Mouse (Mus musculus): ENCODE data around the gene Gpr182. TPM values are rescaled to one million over a fixed set of nuclear protein-coding genes. Genes with fewer than 3 reads are reported as not detected.

Gene Gpr182
- polyA plus RNA-seq, 1 experiment from 2014 or later, result 0.39 TPM

- Histone ChIP-seq H3K27ac (ENCODE audit: low read depth) (no peak overlapping the region), H3K9me3 (ENCODE audit: control insufficient read depth, low read length) (no peaks in the 10 kb centered on the region), H3K27me3 (replicated peaks; ENCODE audit: control insufficient read depth, insufficient read depth, low read length) (no peaks in the 10 kb centered on the region), H3K36me3 (ENCODE audit: control insufficient read depth, insufficient read depth, low read length) (no peaks in the 10 kb centered on the region), H3K4me1 (replicated peaks; ENCODE audit: control insufficient read depth, insufficient read depth, low read length) (no peaks in the 10 kb centered on the region), H3K4me2 (ENCODE audit: low read length) (no peak overlapping the region), H3K9ac (ENCODE audit: low read length) (no peak overlapping the region), H3K4me3 (ENCODE audit: low read depth, low read length) (no peak overlapping the region)
- no peak for ATAC-seq (replicated peaks; ENCODE audit: low FRiP score, low TSS enrichment, low read depth)
- WGBS, result 81% methylated on average over 6 of the region's 6 CpGs
- no peak for DNase-seq (ENCODE audit: low spot score)
Measured at GRCm38 (mm10) chr10:127712736-127713135, 38.8 kb downstream of the Gpr182 start.

DNA sequence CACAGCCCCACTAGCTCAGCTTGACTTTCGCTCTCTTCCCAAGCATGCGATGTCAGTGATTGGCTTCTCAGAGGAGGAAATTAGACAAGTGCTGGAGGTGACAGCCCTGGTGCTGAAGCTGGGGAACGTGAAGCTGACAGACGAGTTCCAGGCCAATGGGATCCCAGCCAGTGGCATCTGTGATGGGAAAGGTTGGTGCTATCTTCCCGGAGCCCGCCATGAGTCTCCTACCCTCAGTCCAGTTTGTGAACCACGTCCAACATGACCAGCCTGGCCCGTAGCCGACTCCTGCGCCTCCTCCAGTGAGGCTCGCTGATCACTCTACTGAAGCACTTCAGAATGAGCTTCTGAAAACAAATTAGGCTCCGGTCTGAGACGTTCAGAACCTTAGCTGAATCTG lies 41.2 kb downstream of the Gpr182 start:
- H3K9me3 ChIP-seq (ENCODE audit: control insufficient read depth, low read length), result no peaks in the 10 kb centered on the region

DNA sequence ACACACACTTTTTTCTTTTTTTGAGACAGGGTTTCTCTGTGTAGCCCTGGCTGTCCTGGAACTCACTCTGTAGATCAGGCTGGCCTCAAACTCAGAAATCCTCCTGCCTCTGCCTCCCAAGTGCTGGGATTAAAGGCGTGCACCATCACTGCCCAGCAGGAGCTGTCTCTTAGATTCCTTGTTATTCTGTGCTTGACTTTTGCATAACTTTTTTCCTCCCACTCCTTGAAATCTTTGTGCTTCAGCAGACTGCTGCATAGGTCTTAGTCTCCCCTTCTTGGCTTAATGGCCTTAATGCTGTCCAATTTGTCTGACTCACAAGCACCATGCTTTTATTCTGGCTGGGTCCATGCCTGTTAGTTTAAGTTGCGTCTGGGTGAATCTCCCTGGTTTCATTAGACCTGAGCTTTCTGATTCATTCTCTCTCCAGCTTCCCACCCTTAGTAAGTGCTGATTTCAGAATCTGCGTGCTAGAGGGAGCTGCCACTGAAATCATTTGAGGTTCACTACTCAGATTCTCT lies 42.6 kb downstream of the Gpr182 start:
- Histone ChIP-seq H3K4me1 (replicated peaks; ENCODE audit: control insufficient read depth, insufficient read depth, low read length) (peaks cover 3% of the 10 kb centered on the region; the same call in 1 of the 2 replicates), H3K4me3 (ENCODE audit: low read depth, low read length) (no peak overlapping the region), H3K27me3 (replicated peaks; ENCODE audit: control insufficient read depth, insufficient read depth, low read length) (no peaks in the 10 kb centered on the region), H3K9me3 (ENCODE audit: control insufficient read depth, low read length) (no peaks in the 10 kb centered on the region), H3K9ac (ENCODE audit: low read length) (no peak overlapping the region), H3K27ac (ENCODE audit: low read depth) (no peak overlapping the region), H3K36me3 (ENCODE audit: control insufficient read depth, insufficient read depth, low read length) (no peaks in the 10 kb centered on the region), H3K4me2 (ENCODE audit: low read length) (no peak overlapping the region)
- WGBS, result 87% methylated on average over 3 of the region's 3 CpGs
- ATAC-seq (replicated peaks; ENCODE audit: low FRiP score, low TSS enrichment, low read depth) (no peak), DNase-seq (ENCODE audit: low spot score) (no peak)

More for the DNA sequence above, 41.2 kb downstream of the Gpr182 start:
- Histone ChIP-seq H3K36me3 (ENCODE audit: control insufficient read depth, insufficient read depth, low read length) (no peaks in the 10 kb centered on the region), H3K27ac (ENCODE audit: low read depth) (no peak overlapping the region), H3K4me1 (replicated peaks; ENCODE audit: control insufficient read depth, insufficient read depth, low read length) (peaks cover 2% of the 10 kb centered on the region; the same call in 1 of the 2 replicates), H3K9ac (ENCODE audit: low read length) (no peak overlapping the region), H3K4me3 (ENCODE audit: low read depth, low read length) (no peak overlapping the region), H3K27me3 (replicated peaks; ENCODE audit: control insufficient read depth, insufficient read depth, low read length) (no peaks in the 10 kb centered on the region), H3K4me2 (ENCODE audit: low read length) (no peak overlapping the region)
- ATAC-seq (replicated peaks; ENCODE audit: low FRiP score, low TSS enrichment, low read depth), result no peak
- 77% methylated on average over 13 of the region's 13 CpGs for WGBS
- no peak for DNase-seq (ENCODE audit: low spot score)

DNA sequence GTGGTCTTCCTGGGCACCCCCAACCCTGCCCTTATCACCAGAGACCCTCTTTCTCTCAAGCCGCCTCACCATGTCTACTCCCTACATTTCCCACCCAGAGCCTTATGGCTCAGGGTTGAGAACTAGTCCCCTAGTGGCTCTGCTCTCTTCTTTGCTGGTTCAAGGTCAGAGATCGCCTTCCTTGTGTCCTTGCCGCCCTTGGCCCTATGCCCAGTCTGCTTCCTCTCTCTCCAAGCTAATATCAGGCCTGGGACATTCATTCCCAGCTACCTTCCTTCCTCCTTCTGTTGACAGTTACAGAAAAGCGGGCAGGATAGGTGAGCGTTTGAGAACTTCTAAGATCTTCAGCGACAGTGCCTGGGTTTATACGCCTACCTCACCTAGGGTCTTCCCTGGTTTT lies 43.8 kb downstream of the Gpr182 start:
- Histone ChIP-seq H3K4me2 (ENCODE audit: low read length) (no peak overlapping the region), H3K9me3 (ENCODE audit: control insufficient read depth, low read length) (no peaks in the 10 kb centered on the region), H3K4me1 (replicated peaks; ENCODE audit: control insufficient read depth, insufficient read depth, low read length) (peaks cover 3% of the 10 kb centered on the region; the same call in 1 of the 2 replicates), H3K4me3 (ENCODE audit: low read depth, low read length) (no peak overlapping the region), H3K27me3 (replicated peaks; ENCODE audit: control insufficient read depth, insufficient read depth, low read length) (no peaks in the 10 kb centered on the region), H3K36me3 (ENCODE audit: control insufficient read depth, insufficient read depth, low read length) (no peaks in the 10 kb centered on the region), H3K9ac (ENCODE audit: low read length) (no peak overlapping the region), H3K27ac (ENCODE audit: low read depth) (no peak overlapping the region)
- no peak for DNase-seq (ENCODE audit: low spot score)
- ATAC-seq (replicated peaks; ENCODE audit: low FRiP score, low TSS enrichment, low read depth), result no peak
- 81% methylated on average over 7 of the region's 7 CpGs for WGBS

DNA sequence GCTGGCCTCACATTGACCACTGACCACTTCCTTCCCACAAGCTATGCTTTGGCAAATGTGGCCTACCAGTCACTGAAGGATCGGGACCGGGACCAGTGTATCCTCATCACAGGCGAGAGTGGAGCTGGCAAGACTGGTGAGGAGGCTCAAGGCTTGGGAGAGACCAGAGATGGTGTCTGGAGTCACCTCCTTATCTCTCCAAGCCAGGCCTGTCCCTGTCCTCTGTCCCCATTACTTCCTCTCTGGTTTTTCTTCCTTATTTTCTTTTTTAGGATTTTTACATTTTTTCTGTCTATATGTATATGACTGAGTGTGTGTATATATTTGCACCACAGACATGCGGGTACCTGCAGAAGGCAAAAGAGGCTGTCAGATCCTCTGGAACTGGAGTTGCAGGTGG lies 45.7 kb downstream of the Gpr182 start:
- Histone ChIP-seq H3K4me1 (replicated peaks; ENCODE audit: control insufficient read depth, insufficient read depth, low read length) (peaks cover 3% of the 10 kb centered on the region; the same call in 1 of the 2 replicates), H3K4me3 (ENCODE audit: low read depth, low read length) (no peak overlapping the region), H3K27ac (ENCODE audit: low read depth) (no peak overlapping the region), H3K9me3 (ENCODE audit: control insufficient read depth, low read length) (no peaks in the 10 kb centered on the region), H3K4me2 (ENCODE audit: low read length) (no peak overlapping the region), H3K36me3 (ENCODE audit: control insufficient read depth, insufficient read depth, low read length) (no peaks in the 10 kb centered on the region), H3K27me3 (replicated peaks; ENCODE audit: control insufficient read depth, insufficient read depth, low read length) (no peaks in the 10 kb centered on the region), H3K9ac (ENCODE audit: low read length) (no peak overlapping the region)
- 83% methylated on average over 4 of the region's 4 CpGs for WGBS
- ATAC-seq (replicated peaks; ENCODE audit: low FRiP score, low TSS enrichment, low read depth), result no peak
- DNase-seq (ENCODE audit: low spot score), result no peak

DNA sequence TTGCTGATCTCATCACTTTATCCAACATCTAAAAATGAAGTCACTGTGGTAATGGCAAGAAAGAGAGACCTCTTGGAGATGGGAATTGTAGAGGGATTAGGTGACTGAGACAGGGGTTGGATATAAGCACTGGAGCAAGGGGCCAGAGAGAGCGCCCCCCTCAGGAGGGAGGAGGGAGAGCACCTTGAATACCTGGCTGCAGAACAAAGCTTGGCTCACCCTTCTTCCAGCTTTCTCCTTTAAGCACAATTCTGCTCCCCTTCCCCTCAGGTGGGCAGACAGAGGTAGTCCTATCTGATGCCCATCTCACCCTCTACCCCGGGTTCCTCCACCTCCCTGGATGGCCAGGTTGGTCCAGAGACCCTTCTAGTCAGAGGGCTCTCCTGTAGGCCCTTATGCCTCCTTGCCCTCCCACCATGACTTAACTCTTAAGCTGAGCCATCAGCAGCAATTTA lies 46.7 kb downstream of the Gpr182 start, which contains the start of gene Myo1a:
Myo1a (plus strand) TSS at position 405 of the 455 bp plus-strand sequence.
- Histone ChIP-seq H3K4me3 (ENCODE audit: low read depth, low read length) (no peak within 1 kb of the TSS), H3K36me3 (ENCODE audit: control insufficient read depth, insufficient read depth, low read length) (no peaks in the 10 kb centered on the region), H3K4me2 (ENCODE audit: low read length) (no peak within 1 kb of the TSS), H3K9ac (ENCODE audit: low read length) (no peak within 1 kb of the TSS), H3K27ac (ENCODE audit: low read depth) (0 out of 2 replicates have a peak within 1 kb of the TSS, but pooled peaks have one; percentile 18), H3K27me3 (replicated peaks; ENCODE audit: control insufficient read depth, insufficient read depth, low read length) (no peaks in the 10 kb centered on the region), H3K4me1 (replicated peaks; ENCODE audit: control insufficient read depth, insufficient read depth, low read length) (peaks cover 3% of the 10 kb centered on the region; the same call in 1 of the 2 replicates), H3K9me3 (ENCODE audit: control insufficient read depth, low read length) (no peaks in the 10 kb centered on the region)
- ATAC-seq (replicated peaks; ENCODE audit: low FRiP score, low TSS enrichment, low read depth), result no peak; the same call in 1 of the 2 replicates
- 75% methylated on average over 2 of the region's 2 CpGs for WGBS
- no peak for DNase-seq (ENCODE audit: low spot score)

GRCm38 (mm10) chr10:127704293-127704692 lies 47.2 kb downstream of the Gpr182 start:
- DNase-seq (ENCODE audit: low spot score) (peak; percentile 64), ATAC-seq (replicated peaks; ENCODE audit: low FRiP score, low TSS enrichment, low read depth) (peak; percentile 62; the same call in 1 of the 2 replicates)
- peaks cover 3% of the 10 kb centered on the region; the same call in 1 of the 2 replicates for H3K4me1 ChIP-seq (replicated peaks; ENCODE audit: control insufficient read depth, insufficient read depth, low read length)
- no peak overlapping the region for H3K9ac ChIP-seq (ENCODE audit: low read length)
- no peak overlapping the region for H3K4me3 ChIP-seq (ENCODE audit: low read depth, low read length)
- no peaks in the 10 kb centered on the region for H3K27me3 ChIP-seq (replicated peaks; ENCODE audit: control insufficient read depth, insufficient read depth, low read length)
- H3K9me3 ChIP-seq (ENCODE audit: control insufficient read depth, low read length), result no peaks in the 10 kb centered on the region
- no peak overlapping the region for H3K4me2 ChIP-seq (ENCODE audit: low read length)
- no peak overlapping the region for H3K27ac ChIP-seq (ENCODE audit: low read depth)
- 47% methylated on average over 2 of the region's 2 CpGs for WGBS
- H3K36me3 ChIP-seq (ENCODE audit: control insufficient read depth, insufficient read depth, low read length), result no peaks in the 10 kb centered on the region

GRCm38 (mm10) chr10:127703299-127703698 lies 48.2 kb downstream of the Gpr182 start:
- peak; percentile 64 for DNase-seq (ENCODE audit: low spot score)
- Histone ChIP-seq H3K4me3 (ENCODE audit: low read depth, low read length) (0 out of 2 replicates have a peak overlapping the region, but pooled peaks have one; percentile 2), H3K27me3 (replicated peaks; ENCODE audit: control insufficient read depth, insufficient read depth, low read length) (no peaks in the 10 kb centered on the region), H3K36me3 (ENCODE audit: control insufficient read depth, insufficient read depth, low read length) (no peaks in the 10 kb centered on the region), H3K9ac (ENCODE audit: low read length) (no peak overlapping the region), H3K27ac (ENCODE audit: low read depth) (no peak overlapping the region), H3K4me2 (ENCODE audit: low read length) (no peak overlapping the region), H3K4me1 (replicated peaks; ENCODE audit: control insufficient read depth, insufficient read depth, low read length) (peaks cover 3% of the 10 kb centered on the region; the same call in 1 of the 2 replicates), H3K9me3 (ENCODE audit: control insufficient read depth, low read length) (no peaks in the 10 kb centered on the region)
- 36% methylated on average over 4 of the region's 4 CpGs for WGBS
- ATAC-seq (replicated peaks; ENCODE audit: low FRiP score, low TSS enrichment, low read depth), result no peak

- H3K36me3 ChIP-seq (ENCODE audit: control insufficient read depth, insufficient read depth, low read length), result peaks cover 34% of the 10 kb centered on the region
Measured at GRCm38 (mm10) chr10:127698966-127699365, 52.6 kb downstream of the Gpr182 start.

More at GRCm38 (mm10) chr10:127698966-127699365, 52.6 kb downstream of the Gpr182 start:
- WGBS, result 96% methylated on average over 7 of the region's 7 CpGs
- Histone ChIP-seq H3K27me3 (replicated peaks; ENCODE audit: control insufficient read depth, insufficient read depth, low read length) (no peaks in the 10 kb centered on the region), H3K9me3 (ENCODE audit: control insufficient read depth, low read length) (no peaks in the 10 kb centered on the region), H3K4me3 (ENCODE audit: low read depth, low read length) (no peak overlapping the region), H3K27ac (ENCODE audit: low read depth) (no peak overlapping the region), H3K9ac (ENCODE audit: low read length) (no peak overlapping the region), H3K4me1 (replicated peaks; ENCODE audit: control insufficient read depth, insufficient read depth, low read length) (no peaks in the 10 kb centered on the region), H3K4me2 (ENCODE audit: low read length) (no peak overlapping the region)
- DNase-seq (ENCODE audit: low spot score) (no peak), ATAC-seq (replicated peaks; ENCODE audit: low FRiP score, low TSS enrichment, low read depth) (no peak)
